Mouse (Mus musculus) forebrain, embryonic 12.5 days (tissue): ENCODE data around the gene Gpr152. TPM values are rescaled to one million over a fixed set of nuclear protein-coding genes. Genes with fewer than 3 reads are reported as not detected.
"Not testable (repeated sequence)": the region's sequence is repeated elsewhere in the genome, so short reads cannot be mapped to it uniquely, and the experiment has no call there.

ENCODE experiments used
- ATAC-seq: fragments of 200-750 bp; cut with Nextera tagmentation; 2 replicates; pipeline ENCODE4 v1.8.0; 2017; ENCODE audit warnings: moderate TSS enrichment; ENCODE audit not compliant: low FRiP score
- H3K27ac ChIP-seq: fragments of 300-500 bp; sonication (generic); 2 replicates; pipeline ENCODE4 v1.5.1; 2016; ENCODE audit warnings: mild to moderate bottlenecking
- H3K27me3 ChIP-seq: fragments of 300-500 bp; sonication (generic); 2 replicates; pipeline ENCODE4 v1.6.1; 2016; ENCODE audit warnings: mild to moderate bottlenecking
- H3K36me3 ChIP-seq: fragments of 300-500 bp; sonication (generic); replicated peaks from 2 replicates; pipeline ENCODE4 v1.6.1; 2016; ENCODE audit warnings: mild to moderate bottlenecking
- H3K4me1 ChIP-seq: fragments of 300-500 bp; sonication (generic); 2 replicates; pipeline ENCODE4 v1.6.1; 2016
- H3K4me2 ChIP-seq: fragments of 300-500 bp; sonication (generic); 2 replicates; pipeline ENCODE4 v1.6.1; 2016; ENCODE audit warnings: mild to moderate bottlenecking, moderate library complexity
- H3K4me3 ChIP-seq: fragments of 300-500 bp; sonication (generic); replicated peaks from 2 replicates; pipeline ENCODE4 v1.5.1; 2016; ENCODE audit warnings: mild to moderate bottlenecking
- H3K9ac ChIP-seq: fragments of 300-500 bp; sonication (generic); 2 replicates; pipeline ENCODE4 v1.6.1; 2016; ENCODE audit warnings: mild to moderate bottlenecking
- H3K9me3 ChIP-seq: fragments of 300-500 bp; sonication (generic); 2 replicates; pipeline ENCODE4 v1.6.1; 2016
- WGBS: fragments of 180-500 bp; shearing (Covaris S2); methylation state at CpG from one replicate; pipeline ENCODE4 v1.1.7; 2016; 5-methylcytosine and 5-hydroxymethylcytosine counted together
- polyA plus RNA-seq: library from polyadenylated mRNA; unstranded; fragments of >200 nt; fragmentation: Nextera tagmentation; extraction: Ambion mirVana; gene quantifications from 2 replicates; pipeline ENCODE4 v1.2.1, GENCODE M21; 2016

Gpr152 gene
- polyA plus RNA-seq, 1 experiment from 2014 or later, result not detected

DNA sequence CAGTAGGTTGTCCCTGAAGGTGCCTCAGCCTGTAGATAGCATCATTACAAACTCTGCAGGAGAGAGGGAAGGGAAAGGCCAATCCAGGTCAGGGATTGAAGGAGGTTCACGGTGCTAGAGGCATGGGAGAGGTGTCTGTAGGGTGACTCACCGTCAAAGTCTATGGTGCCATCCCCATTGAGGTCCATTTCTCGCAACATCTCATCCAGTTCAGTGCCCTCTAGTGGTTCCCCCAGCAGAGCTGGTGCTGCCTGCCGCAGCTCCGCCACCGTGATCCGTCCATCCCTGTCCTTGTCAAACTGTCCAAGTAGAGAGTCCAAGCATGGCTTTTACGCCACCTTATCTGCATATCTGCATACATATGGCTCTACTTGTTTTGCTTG, 3.6 kb upstream of the Gpr152 start:
- WGBS, result 28% methylated on average over 8 of the region's 8 CpGs
- H3K4me1 ChIP-seq, H3K4me2 ChIP-seq, H3K4me3 ChIP-seq, H3K27me3 ChIP-seq, H3K9me3 ChIP-seq, H3K27ac ChIP-seq, H3K9ac ChIP-seq, ATAC-seq: not testable (repeated sequence)
- peaks cover 23% of the 10 kb centered on the region for H3K36me3 ChIP-seq

DNA sequence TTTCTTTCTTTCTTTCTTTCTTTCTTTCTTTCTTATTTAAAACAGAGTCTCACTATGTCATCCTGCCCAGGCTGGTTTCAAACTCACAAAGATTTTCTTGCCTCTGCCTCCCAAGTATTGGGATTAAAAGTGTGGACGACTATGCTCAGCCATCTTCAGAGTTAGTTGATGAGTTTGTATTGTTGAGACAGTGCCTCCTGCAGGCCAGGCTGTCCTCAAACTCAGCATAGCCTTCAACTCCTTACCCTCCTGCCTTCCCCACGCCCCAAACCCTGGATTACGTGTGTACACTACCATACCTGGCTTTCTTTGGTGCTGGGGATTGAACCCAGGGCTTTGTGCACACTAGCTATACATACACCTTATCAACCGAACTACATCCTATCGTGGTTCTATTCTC, 3.1 kb upstream of the Gpr152 start:
- Histone ChIP-seq H3K9ac (no peak overlapping the region), H3K4me3 (no peak overlapping the region), H3K27me3 (no peaks in the 10 kb centered on the region; the same call in 1 of the 2 replicates), H3K4me2 (no peak overlapping the region), H3K9me3 (no peaks in the 10 kb centered on the region), H3K36me3 (peaks cover 18% of the 10 kb centered on the region), H3K4me1 (peaks cover 5% of the 10 kb centered on the region; the same call in 1 of the 2 replicates), H3K27ac (no peak overlapping the region)
- ATAC-seq, result no peak
- 71% methylated on average over 5 of the region's 5 CpGs for WGBS

DNA sequence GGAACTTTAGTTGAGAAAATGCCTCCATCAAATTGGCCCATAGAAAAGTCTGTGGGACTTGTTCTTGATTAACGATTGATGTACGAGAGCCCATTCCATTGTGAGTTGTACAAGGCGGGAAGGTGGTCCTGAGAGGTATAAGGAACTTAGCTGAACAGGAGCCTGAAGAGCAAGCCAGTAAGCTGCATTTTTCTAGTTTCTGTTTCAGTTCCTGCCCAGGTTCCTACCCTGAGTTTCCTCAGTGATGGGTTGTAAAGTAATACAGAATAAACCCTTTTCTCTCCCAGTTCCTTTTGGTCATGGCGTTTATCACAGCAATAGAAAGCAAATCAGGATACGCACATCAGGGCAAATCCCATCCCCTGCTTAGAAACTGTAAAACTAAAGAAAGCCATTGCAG, 1.7 kb upstream of the Gpr152 start:
- ATAC-seq, result no peak
- peaks cover under 1% of the 10 kb centered on the region; the same call in 1 of the 2 replicates for H3K27me3 ChIP-seq
- H3K4me1 ChIP-seq, result peaks cover 5% of the 10 kb centered on the region; the same call in 1 of the 2 replicates
- no peak overlapping the region for H3K9ac ChIP-seq
- H3K27ac ChIP-seq, result no peak overlapping the region
- H3K4me3 ChIP-seq, result no peak overlapping the region
- WGBS, result 83% methylated on average over 5 of the region's 5 CpGs
- peaks cover 4% of the 10 kb centered on the region for H3K36me3 ChIP-seq
- no peaks in the 10 kb centered on the region for H3K9me3 ChIP-seq
- no peak overlapping the region for H3K4me2 ChIP-seq

DNA sequence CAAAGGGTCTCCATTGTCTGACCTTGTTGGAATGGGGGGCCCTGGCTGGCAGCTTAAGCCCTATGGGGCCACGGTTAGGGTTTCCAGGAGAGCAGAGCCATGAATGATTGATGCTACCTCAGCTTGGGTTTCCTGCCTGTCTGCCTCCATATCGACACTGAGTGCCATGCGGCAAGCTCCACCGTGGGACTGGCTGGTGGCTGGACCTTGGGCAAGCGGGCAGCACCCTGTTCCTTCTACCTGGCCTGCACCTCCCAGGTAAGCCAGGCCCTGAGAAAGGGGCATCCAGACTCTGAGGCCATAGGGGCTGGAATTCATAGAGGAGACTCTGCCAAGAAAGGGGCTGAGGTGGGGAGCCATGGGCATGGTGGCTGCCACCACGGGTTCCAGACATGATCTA, 560 bp downstream of the Gpr152 start:
- no peak overlapping the region for H3K9ac ChIP-seq
- peaks cover 5% of the 10 kb centered on the region; the same call in 1 of the 2 replicates for H3K4me1 ChIP-seq
- H3K4me3 ChIP-seq, result no peak overlapping the region
- H3K27ac ChIP-seq, result no peak overlapping the region
- 82% methylated on average over 6 of the region's 6 CpGs for WGBS
- no peaks in the 10 kb centered on the region for H3K9me3 ChIP-seq
- no peak overlapping the region for H3K4me2 ChIP-seq
- H3K27me3 ChIP-seq, result peaks cover 4% of the 10 kb centered on the region; the same call in 1 of the 2 replicates
- ATAC-seq, result no peak
- no peaks in the 10 kb centered on the region for H3K36me3 ChIP-seq

DNA sequence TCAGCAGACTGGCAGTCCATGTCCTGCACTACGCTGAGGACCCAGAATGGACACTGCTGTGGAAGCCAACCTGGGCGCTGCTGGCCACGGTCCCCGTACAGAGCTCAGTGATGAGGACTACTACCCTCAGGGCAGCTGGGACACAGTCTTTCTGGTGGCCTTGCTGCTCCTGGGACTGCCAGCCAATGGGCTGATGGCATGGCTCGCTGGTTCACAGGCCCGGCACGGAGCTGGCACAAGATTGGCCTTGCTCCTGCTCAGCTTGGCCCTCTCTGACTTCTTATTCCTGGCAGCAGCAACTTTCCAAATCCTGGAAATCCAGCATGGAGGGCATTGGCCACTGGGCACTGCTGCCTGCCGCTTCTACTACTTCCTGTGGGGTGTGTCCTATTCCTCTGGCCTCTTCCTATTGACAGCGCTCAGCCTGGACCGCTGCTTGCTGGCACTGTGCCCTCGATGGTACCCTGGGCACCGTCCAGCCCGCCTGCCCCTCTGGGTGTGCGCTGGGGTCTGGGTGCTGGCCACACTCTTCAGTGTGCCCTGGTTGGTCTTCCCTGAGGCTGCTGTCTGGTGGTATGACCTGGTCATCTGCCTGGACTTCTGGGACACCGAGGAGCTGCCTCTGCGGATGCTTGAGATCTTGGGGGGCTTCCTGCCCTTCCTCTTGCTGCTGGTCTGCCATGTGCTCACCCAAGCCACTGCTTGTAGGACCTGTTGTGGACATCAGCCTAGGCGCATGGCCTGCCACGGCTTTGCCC, 3.0 kb downstream of the Gpr152 start:
- H3K27ac ChIP-seq, result no peak overlapping the region
- no peak overlapping the region for H3K4me3 ChIP-seq
- 91% methylated on average over 18 of the region's 18 CpGs for WGBS
- H3K9me3 ChIP-seq, result no peaks in the 10 kb centered on the region
- H3K27me3 ChIP-seq, result peaks cover 4% of the 10 kb centered on the region; the same call in 1 of the 2 replicates
- no peaks in the 10 kb centered on the region for H3K36me3 ChIP-seq
- no peak for ATAC-seq
- no peak overlapping the region for H3K4me2 ChIP-seq
- no peak overlapping the region for H3K9ac ChIP-seq
- H3K4me1 ChIP-seq, result peaks cover 7% of the 10 kb centered on the region

DNA sequence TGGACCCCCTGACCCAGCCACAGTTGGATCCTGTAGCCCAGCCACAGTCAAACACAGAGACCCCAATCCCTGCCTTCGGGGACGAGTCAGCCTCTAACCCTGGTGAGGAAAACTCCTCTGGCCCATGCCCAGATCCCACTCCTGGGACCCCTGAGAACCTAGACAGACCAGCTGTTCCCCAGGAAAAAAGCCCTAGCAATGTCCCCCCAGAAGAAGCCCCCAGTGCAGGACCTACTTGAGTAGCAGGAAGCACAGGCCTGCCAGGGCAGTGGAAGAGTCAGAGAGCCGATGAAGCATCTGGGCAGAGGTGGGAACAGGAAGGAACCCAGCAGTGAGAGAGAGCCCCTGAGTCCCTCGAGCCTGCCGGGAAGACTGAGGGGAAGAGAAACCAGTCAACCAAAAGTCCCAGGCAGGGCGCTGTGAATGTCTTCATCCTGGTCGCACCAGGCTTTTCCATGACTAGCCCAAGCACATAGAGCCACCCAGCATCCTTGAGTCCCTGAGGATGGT, 4.2 kb downstream of the Gpr152 start, which contains the start of gene Cabp4:
Cabp4 (minus strand) TSS at position 275 of the 510 bp plus-strand sequence.
- Histone ChIP-seq H3K27me3 (peaks cover 4% of the 10 kb centered on the region; the same call in 1 of the 2 replicates), H3K4me2 (no peak within 1 kb of the TSS), H3K36me3 (no peaks in the 10 kb centered on the region), H3K9ac (no peak within 1 kb of the TSS), H3K27ac (no peak within 1 kb of the TSS), H3K4me1 (peaks cover 15% of the 10 kb centered on the region), H3K4me3 (no peak within 1 kb of the TSS), H3K9me3 (no peaks in the 10 kb centered on the region)
- ATAC-seq, result no peak
- WGBS, result 90% methylated on average over 7 of the region's 7 CpGs

DNA sequence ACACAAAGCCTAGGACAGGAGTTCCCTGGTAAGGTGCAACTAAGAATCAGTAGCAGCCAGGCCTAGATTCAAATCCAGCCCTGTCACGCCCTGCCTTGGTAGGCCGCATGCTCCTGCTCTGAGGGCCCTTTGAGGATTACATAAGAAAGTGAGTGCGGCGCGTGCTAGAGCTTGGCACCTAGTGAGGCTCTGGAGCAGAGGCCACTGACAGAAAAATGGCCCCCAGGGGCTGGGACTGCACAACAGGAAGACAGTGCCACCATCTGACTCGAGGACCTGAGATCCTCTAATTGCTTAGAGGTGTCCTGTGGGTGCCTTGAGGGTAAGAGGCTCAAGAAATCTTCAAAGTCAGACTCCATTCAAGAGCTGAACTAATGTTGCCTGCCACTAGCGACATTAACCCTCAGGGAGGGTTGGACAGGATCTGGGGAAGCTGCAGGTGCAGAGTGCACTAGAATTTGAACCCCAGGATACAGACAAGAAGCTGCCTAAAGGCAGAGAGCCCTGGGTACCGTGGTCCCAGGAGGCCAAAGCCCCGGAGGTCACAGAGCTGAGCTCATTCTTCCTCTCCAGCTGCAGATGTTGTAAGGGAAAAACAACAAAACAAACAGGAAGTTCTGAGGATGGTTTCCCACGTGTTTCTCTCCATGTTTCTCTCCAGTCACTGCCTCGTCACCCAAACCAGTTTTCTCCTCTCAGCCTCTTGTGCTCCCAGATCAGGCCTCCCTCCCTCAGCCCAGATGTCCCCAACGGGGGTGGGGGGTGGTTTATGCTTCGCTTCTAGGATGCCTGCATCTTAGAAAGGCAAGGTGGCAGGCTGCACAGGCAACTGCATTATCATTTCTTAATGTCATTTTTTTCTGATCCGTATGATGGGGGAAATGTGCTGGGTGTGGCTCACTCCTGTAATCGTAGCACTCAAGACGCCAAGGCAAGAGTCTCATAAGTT, 5.2 kb downstream of the Gpr152 start:
- H3K27ac ChIP-seq, result no peak overlapping the region
- H3K4me1 ChIP-seq, result peaks cover 20% of the 10 kb centered on the region
- H3K4me3 ChIP-seq, result no peak overlapping the region
- H3K9me3 ChIP-seq, result no peaks in the 10 kb centered on the region
- no peak for ATAC-seq
- no peak overlapping the region for H3K4me2 ChIP-seq
- 86% methylated on average over 16 of the region's 16 CpGs for WGBS
- no peak overlapping the region for H3K9ac ChIP-seq
- 0 out of 2 replicates have a peak, but pooled peaks cover under 1% of the 10 kb centered on the region for H3K36me3 ChIP-seq
- H3K27me3 ChIP-seq, result peaks cover 4% of the 10 kb centered on the region; the same call in 1 of the 2 replicates

DNA sequence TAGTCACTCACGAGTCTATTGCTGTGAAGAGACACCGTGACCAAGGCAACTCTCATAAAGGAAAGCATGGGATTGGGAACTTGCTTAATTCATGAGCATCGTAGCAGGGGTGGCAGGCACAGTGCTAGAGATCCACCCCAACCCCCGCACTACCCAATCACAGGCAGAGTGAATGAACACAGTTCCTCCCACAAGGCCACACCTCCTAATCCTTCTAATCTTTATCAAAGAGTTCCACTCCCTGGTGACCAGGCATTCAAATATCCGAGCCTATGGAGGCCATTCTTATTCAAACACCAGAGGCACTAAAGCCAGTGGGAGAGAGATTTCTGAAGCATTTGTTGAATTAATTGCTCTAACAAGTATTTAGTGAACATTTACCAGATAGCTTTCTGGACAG, 6.3 kb downstream of the Gpr152 start:
- Histone ChIP-seq H3K4me2 (no peak overlapping the region), H3K27me3 (peaks cover 4% of the 10 kb centered on the region; the same call in 1 of the 2 replicates), H3K27ac (no peak overlapping the region), H3K4me3 (no peak overlapping the region), H3K9me3 (no peaks in the 10 kb centered on the region), H3K36me3 (peaks cover 11% of the 10 kb centered on the region), H3K4me1 (peaks cover 24% of the 10 kb centered on the region), H3K9ac (no peak overlapping the region)
- ATAC-seq, result no peak
- WGBS, result 81% methylated on average over 5 of the region's 5 CpGs

DNA sequence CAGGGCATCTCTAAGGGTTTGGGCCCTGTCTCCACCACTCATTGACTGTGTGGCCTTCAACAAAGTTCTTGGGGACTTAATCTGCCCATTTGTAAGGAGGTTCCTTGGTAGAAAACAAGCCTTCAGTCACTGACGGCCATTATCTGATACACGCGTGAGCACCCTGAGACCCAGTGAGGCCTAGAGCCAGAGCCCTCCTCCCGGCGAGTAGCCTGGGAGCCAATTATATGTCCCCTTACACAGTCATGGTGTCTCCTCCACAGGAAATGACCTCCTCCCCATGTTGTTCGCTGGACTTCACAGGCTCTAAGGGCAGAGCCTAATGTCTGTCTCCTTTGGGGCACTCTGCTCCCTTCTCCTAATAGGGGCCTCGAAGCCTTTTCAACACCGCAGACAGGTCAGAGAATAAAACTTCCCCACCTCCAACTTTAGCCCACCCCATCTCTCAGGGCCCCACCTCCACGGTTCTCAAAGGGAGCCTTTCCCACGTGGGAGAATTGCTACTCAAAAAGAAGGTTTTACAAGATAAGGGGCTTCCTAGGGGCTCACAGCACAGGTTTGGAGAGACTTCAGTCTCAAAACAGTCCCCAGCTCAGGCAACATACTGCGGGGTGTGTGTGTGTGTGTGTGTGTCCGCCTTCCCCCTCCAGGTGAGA, 6.9 kb downstream of the Gpr152 start:
- 63% methylated on average over 12 of the region's 12 CpGs for WGBS
- no peak for ATAC-seq
- H3K27me3 ChIP-seq, result peaks cover 4% of the 10 kb centered on the region; the same call in 1 of the 2 replicates
- no peak overlapping the region for H3K4me2 ChIP-seq
- H3K9ac ChIP-seq, result no peak overlapping the region
- H3K4me1 ChIP-seq, result peaks cover 24% of the 10 kb centered on the region
- H3K9me3 ChIP-seq, result no peaks in the 10 kb centered on the region
- no peak overlapping the region for H3K4me3 ChIP-seq
- no peak overlapping the region for H3K27ac ChIP-seq
- peaks cover 17% of the 10 kb centered on the region for H3K36me3 ChIP-seq

DNA sequence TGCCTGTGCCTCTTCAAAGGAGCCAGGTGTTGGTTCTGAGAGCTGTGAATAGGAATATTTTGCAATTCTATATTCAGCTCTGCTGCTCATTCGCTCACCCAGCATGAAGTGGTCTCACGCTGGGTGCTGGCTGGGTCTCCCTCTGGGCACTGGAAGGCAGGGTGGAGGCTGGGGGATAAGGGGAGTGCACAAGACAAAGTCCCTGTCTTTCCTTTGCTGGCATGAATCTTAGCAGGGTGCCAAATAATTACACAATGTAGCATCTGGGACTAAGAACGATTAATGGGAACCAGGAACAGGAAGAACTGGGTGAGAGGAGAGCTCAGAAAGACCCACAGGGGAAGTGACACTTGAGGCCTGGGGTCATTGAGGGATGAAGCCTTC, 7.4 kb downstream of the Gpr152 start:
- no peak for ATAC-seq
- WGBS, result 45% methylated on average over 3 of the region's 3 CpGs
- Histone ChIP-seq H3K36me3 (peaks cover 18% of the 10 kb centered on the region), H3K27ac (no peak overlapping the region), H3K27me3 (peaks cover 4% of the 10 kb centered on the region; the same call in 1 of the 2 replicates), H3K4me3 (no peak overlapping the region), H3K4me1 (peaks cover 24% of the 10 kb centered on the region), H3K9me3 (no peaks in the 10 kb centered on the region), H3K9ac (no peak overlapping the region), H3K4me2 (no peak overlapping the region)

DNA sequence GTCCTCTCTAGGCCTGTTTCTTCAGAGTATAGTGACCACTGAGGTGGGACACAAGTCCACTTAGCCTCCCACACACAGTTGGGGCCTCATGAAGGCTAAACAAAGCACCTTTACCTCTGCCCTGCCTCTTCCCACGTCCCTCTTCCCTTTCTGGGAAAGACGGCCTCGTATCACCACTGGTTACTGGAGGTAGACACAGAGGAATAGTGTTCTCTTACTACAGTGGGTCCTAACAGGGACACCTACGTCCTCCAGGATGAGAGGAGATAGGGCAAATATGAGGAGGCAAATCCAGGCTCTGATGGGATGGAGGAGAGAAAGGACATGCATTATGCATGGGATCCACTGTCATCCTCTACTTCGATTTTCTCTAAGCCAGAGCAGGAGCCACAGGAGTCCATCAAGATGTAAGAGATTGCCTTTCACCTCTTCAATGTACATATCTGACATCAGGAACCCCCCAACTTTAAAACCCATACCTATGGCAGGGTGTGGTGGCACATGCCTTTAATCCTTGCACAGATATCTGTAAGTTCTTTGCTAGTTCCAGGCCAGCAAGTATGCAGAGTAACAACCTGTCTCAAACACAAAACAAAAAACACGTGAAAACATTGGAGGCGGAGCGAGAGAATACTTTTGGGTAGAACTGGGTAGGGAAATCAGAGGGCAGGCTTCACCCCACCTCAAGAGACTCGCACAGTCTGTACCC, 8.3 kb downstream of the Gpr152 start:
- ATAC-seq, result peak; percentile 36
- H3K27ac ChIP-seq, result peak overlapping the region; percentile 13; the same call in 1 of the 2 replicates
- H3K4me3 ChIP-seq, result peak overlapping the region; percentile 89
- 35% methylated on average over 9 of the region's 9 CpGs for WGBS
- H3K36me3 ChIP-seq, result peaks cover 24% of the 10 kb centered on the region
- H3K9me3 ChIP-seq, result no peaks in the 10 kb centered on the region
- peak overlapping the region; percentile 92 for H3K9ac ChIP-seq
- peaks cover 24% of the 10 kb centered on the region for H3K4me1 ChIP-seq
- H3K4me2 ChIP-seq, result peak overlapping the region; percentile 77
- peaks cover 3% of the 10 kb centered on the region; the same call in 1 of the 2 replicates for H3K27me3 ChIP-seq
